12 mouse cellular contexts compared by ENCODE assay signal in the genomic region with DNA sequence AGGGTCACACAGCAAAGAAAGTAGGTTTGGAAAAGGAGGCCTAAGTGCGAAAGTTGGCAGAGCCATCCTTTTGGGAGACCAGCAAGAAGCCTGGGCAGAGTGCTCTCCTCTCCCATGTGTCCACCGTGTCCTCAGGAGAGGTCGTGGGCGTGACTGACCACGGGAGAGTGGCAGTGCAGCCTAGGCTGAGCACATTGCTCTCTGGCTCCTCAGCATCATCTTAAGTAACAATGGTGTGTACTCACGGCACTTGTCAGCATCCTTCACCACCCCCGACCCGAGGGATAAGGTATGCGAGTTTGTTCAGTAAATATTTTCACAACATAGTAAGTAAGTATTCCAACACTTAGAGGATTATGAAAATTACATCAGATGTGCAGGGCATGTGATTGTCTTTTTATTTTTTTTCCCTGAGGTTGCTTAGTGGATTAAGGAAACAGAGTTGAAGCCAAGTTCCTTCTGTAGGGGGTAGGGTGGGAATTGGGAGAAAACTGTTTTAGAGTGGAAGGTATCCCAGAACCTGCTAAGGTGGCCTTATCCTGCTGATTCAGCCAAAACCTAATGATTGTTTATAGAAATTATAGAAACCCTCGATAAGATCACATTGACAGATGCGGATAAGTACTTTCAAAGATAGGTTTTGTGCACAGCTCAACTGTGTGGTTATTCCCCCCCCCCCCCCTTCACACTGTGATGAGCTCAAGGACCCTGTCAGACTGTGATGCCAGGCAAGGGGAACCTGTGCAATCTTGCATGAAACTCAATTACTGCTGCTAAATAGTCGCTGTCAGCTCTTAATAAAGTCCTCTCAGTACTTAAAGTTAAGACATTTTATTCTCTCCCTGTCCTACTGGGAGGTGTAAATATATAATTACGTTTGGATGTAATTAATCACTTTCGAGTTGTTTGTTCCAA. TPM values are rescaled to one million over a fixed set of nuclear protein-coding genes. Genes with fewer than 3 reads are reported as not detected.
DNase-seq lines count a peak whose midpoint lies in the region; ATAC-seq and TF ChIP-seq lines count a peak whose summit lies in the region.
"Had no signal": no experiment of that assay in that cellular context is flagged by ENCODE, and none has a peak within 500 bp of the region (broad histone marks: within the 10 kb centered on the region; RNA-seq: fewer than 3 reads in every experiment).

No protein-coding gene starts in this region.

- peak overlapping the region; percentile 7; the same call in 1 of the 2 replicates for H3K27ac ChIP-seq in gastrocnemius, adult 2 months
- no peak overlapping the region for H3K27ac ChIP-seq in midbrain, embryonic 12.5 days (replicated peaks)
- H3K27ac ChIP-seq in midbrain, embryonic 15.5 days: no peak overlapping the region
- H3K27ac ChIP-seq in hindbrain, embryonic 16.5 days (ENCODE audit: low read depth, low read length): no peak overlapping the region
- H3K27ac ChIP-seq: embryonic facial prominence, embryonic 15.5 days; heart, embryonic 10.5 days had no signal

- no peak for DNase-seq in gastrocnemius, adult 2 months
- DNase-seq in gastrocnemius, postnatal 36 days: no peak
- peak; percentile 69 for DNase-seq in retina, postnatal 1 day
- DNase-seq: cerebellum, postnatal 36 days; liver, postnatal 0 days had no signal

- 0 out of 2 replicates have a peak, but pooled peaks cover 4% of the 10 kb centered on the region for H3K27me3 ChIP-seq in midbrain, embryonic 12.5 days
- H3K27me3 ChIP-seq in midbrain, embryonic 15.5 days (replicated peaks): no peaks in the 10 kb centered on the region
- H3K27me3 ChIP-seq in hindbrain, embryonic 16.5 days (replicated peaks; ENCODE audit: control insufficient read depth, insufficient read depth, low read length): no peaks in the 10 kb centered on the region
- H3K27me3 ChIP-seq: embryonic facial prominence, embryonic 15.5 days; limb, embryonic 13.5 days had no signal

- WGBS in midbrain, embryonic 12.5 days: 45% methylated on average over 14 of the region's 14 CpGs
- WGBS in midbrain, embryonic 15.5 days: 35% methylated on average over 14 of the region's 14 CpGs
- WGBS in hindbrain, embryonic 16.5 days: 49% methylated on average over 14 of the region's 14 CpGs

- H3K9me3 ChIP-seq in midbrain, embryonic 12.5 days: no peaks in the 10 kb centered on the region
- no peaks in the 10 kb centered on the region for H3K9me3 ChIP-seq in midbrain, embryonic 15.5 days
- no peaks in the 10 kb centered on the region for H3K9me3 ChIP-seq in hindbrain, embryonic 16.5 days (ENCODE audit: control insufficient read depth, low read length)
- H3K9me3 ChIP-seq: embryonic facial prominence, embryonic 15.5 days; heart, embryonic 10.5 days; limb, embryonic 13.5 days had no signal

- H3K4me2 ChIP-seq in midbrain, embryonic 12.5 days (replicated peaks): no peak overlapping the region
- H3K4me2 ChIP-seq in midbrain, embryonic 15.5 days: no peak overlapping the region
- H3K4me2 ChIP-seq in hindbrain, embryonic 16.5 days (ENCODE audit: low read length): no peak overlapping the region
- H3K4me2 ChIP-seq: embryonic facial prominence, embryonic 15.5 days; limb, embryonic 13.5 days had no signal

- intact Hi-C loops in gastrocnemius, adult 2 months (cut with DNase I): no loop called here
- intact Hi-C loops in gastrocnemius, postnatal 36 days (cut with DNase I): no loop called here

- H3K9ac ChIP-seq in midbrain, embryonic 12.5 days (replicated peaks): no peak overlapping the region
- H3K9ac ChIP-seq in midbrain, embryonic 15.5 days: no peak overlapping the region
- H3K9ac ChIP-seq in hindbrain, embryonic 16.5 days (ENCODE audit: low read depth, low read length): no peak overlapping the region
- H3K9ac ChIP-seq: embryonic facial prominence, embryonic 15.5 days; limb, embryonic 13.5 days; liver, postnatal 0 days had no signal

- no peak overlapping the region for H3K4me3 ChIP-seq in gastrocnemius, adult 2 months
- H3K4me3 ChIP-seq in midbrain, embryonic 12.5 days: no peak overlapping the region
- H3K4me3 ChIP-seq in midbrain, embryonic 15.5 days: no peak overlapping the region
- no peak overlapping the region for H3K4me3 ChIP-seq in hindbrain, embryonic 16.5 days (ENCODE audit: low read length)
- H3K4me3 ChIP-seq: embryonic facial prominence, embryonic 15.5 days; heart, embryonic 10.5 days; limb, embryonic 13.5 days had no signal

- no peak for TF ChIP-seq CTCF in gastrocnemius, adult 2 months (IDR thresholded peaks at IDR 0.05)

- no peaks in the 10 kb centered on the region for H3K36me3 ChIP-seq in midbrain, embryonic 12.5 days
- no peaks in the 10 kb centered on the region for H3K36me3 ChIP-seq in midbrain, embryonic 15.5 days (replicated peaks)
- no peaks in the 10 kb centered on the region for H3K36me3 ChIP-seq in hindbrain, embryonic 16.5 days (ENCODE audit: control insufficient read depth, insufficient read depth, low read length)

- ATAC-seq in midbrain, embryonic 12.5 days (ENCODE audit: low FRiP score, low read depth): peak; percentile 31; the same call in 1 of the 2 replicates
- ATAC-seq in midbrain, embryonic 15.5 days (replicated peaks): no peak
- peak; percentile 35 for ATAC-seq in hindbrain, embryonic 16.5 days
- no peak for ATAC-seq in granulocyte monocyte progenitor cell, adult 5-6 weeks (replicated peaks; ENCODE audit: poor library complexity, severe bottlenecking)
- ATAC-seq: liver, postnatal 0 days had no signal

- peaks cover 44% of the 10 kb centered on the region for H3K4me1 ChIP-seq in midbrain, embryonic 12.5 days
- peaks cover 25% of the 10 kb centered on the region for H3K4me1 ChIP-seq in midbrain, embryonic 15.5 days
- H3K4me1 ChIP-seq in hindbrain, embryonic 16.5 days (ENCODE audit: control insufficient read depth, insufficient read depth, low read depth, low read length): peaks cover 23% of the 10 kb centered on the region

RNA-seq across cellular contexts. Expression of a gene that starts 37.4 kb away (rescaled TPM):
- 10 to 100 TPM in 1 of 2 experiments, 1 to 10 TPM in 1; 8.7 to 10.3 TPM for total RNA-seq in gastrocnemius, adult 2 months (2021)
- 1 to 10 TPM; 7.7 to 8.9 TPM for total RNA-seq in gastrocnemius, postnatal 36 days (2021)
- polyA plus RNA-seq in midbrain, embryonic 12.5 days (2016; fragmentation: Nextera tagmentation; extraction: Ambion mirVana): 20.3 and 20.7 TPM in 2 replicates
- polyA plus RNA-seq in midbrain, embryonic 15.5 days (2015; fragmentation: Nextera tagmentation; extraction: Ambion mirVana): 9.0 and 10.4 TPM in 2 replicates
- polyA plus RNA-seq in hindbrain, embryonic 16.5 days (2015; fragmentation: Nextera tagmentation; extraction: Ambion mirVana): 7.6 and 12.1 TPM in 2 replicates
- total RNA-seq in granulocyte monocyte progenitor cell, adult 5-6 weeks (2014; fragmentation: Nextera tagmentation): 27.9 TPM in 2 replicates
- total RNA-seq in granulocyte monocyte progenitor cell, adult 5-6 weeks (2017): 23.1 and 31.3 TPM in 2 replicates

Comparison
In these comparisons a context has a peak if more than half of its experiments do, and no peak if none do; other contexts are left out.
1. ATAC-seq: peak in midbrain, embryonic 12.5 days (single experiment) and hindbrain, embryonic 16.5 days (single experiment); none in midbrain, embryonic 15.5 days (single experiment) and granulocyte monocyte progenitor cell, adult 5-6 weeks (single experiment).